Mouse (Mus musculus) MEL-GATA-1-ER (cell line): Measurements from ENCODE around the gene Lamp1.
A peak's percentile ranks its signal among the peaks of the same experiment; 100 is the strongest.

Experiments used
- DNase-seq: peaks from one replicate; pipeline ENCODE4 v3.0.0-alpha.2; 2012; ENCODE audit warnings: low read depth; ENCODE audit errors: extremely low read depth

Lamp1 gene

GRCm38 (mm10) chr8:13158718-13159376, at the start of gene Lamp1:
TSS of gene Lamp1 (plus strand) at chr8:13159161.
- peak; percentile 94 for DNase-seq

- DNase-seq, result no peak
These were observed 49.5 kb upstream of the Lamp1 start for GRCm38 (mm10) chr8:13109416-13109960.

GRCm38 (mm10) chr8:13111917-13112316, 47.0 kb upstream of the Lamp1 start:
- no peak for DNase-seq

GRCm38 (mm10) chr8:13113232-13113631, 45.7 kb upstream of the Lamp1 start:
- DNase-seq, result no peak

GRCm38 (mm10) chr8:13117096-13117495, 41.9 kb upstream of the Lamp1 start:
- DNase-seq, result no peak

- no peak for DNase-seq
These were observed 40.4 kb upstream of the Lamp1 start for GRCm38 (mm10) chr8:13118516-13118915.

GRCm38 (mm10) chr8:13120882-13121665, 37.9 kb upstream of the Lamp1 start:
- DNase-seq, result peak; percentile 62

- peak; percentile 56 for DNase-seq
These were observed 36.0 kb upstream of the Lamp1 start for GRCm38 (mm10) chr8:13122887-13123421.

- no peak for DNase-seq
These were observed 34.1 kb upstream of the Lamp1 start for GRCm38 (mm10) chr8:13124897-13125296.

GRCm38 (mm10) chr8:13132220-13132619, 26.7 kb upstream of the Lamp1 start:
- DNase-seq, result peak; percentile 26

GRCm38 (mm10) chr8:13139641-13140182, 19.2 kb upstream of the Lamp1 start:
- DNase-seq, result no peak

GRCm38 (mm10) chr8:13141681-13142080, 17.3 kb upstream of the Lamp1 start:
- no peak for DNase-seq

GRCm38 (mm10) chr8:13148476-13148875, 10.5 kb upstream of the Lamp1 start:
- DNase-seq, result no peak

- DNase-seq, result no peak
These were observed 9.7 kb upstream of the Lamp1 start for GRCm38 (mm10) chr8:13149287-13149686.

GRCm38 (mm10) chr8:13149866-13150265, 9.1 kb upstream of the Lamp1 start:
- DNase-seq, result no peak

GRCm38 (mm10) chr8:13150929-13151328, 8.0 kb upstream of the Lamp1 start:
- no peak for DNase-seq

- no peak for DNase-seq
These were observed 4.9 kb upstream of the Lamp1 start for GRCm38 (mm10) chr8:13154099-13154498.

- DNase-seq, result no peak
These were observed 3.6 kb upstream of the Lamp1 start for GRCm38 (mm10) chr8:13155358-13155757.

GRCm38 (mm10) chr8:13156327-13157097, 2.4 kb upstream of the Lamp1 start:
- no peak for DNase-seq

- no peak for DNase-seq
These were observed 468 bp downstream of the Lamp1 start for GRCm38 (mm10) chr8:13159377-13159881.

- no peak for DNase-seq
These were observed 1.7 kb downstream of the Lamp1 start for GRCm38 (mm10) chr8:13160691-13161090.
